Mouse (Mus musculus) layer of hippocampus, postnatal 14 days (tissue): Measurements from ENCODE around the gene Lpin1. TPM values are rescaled to one million over a fixed set of nuclear protein-coding genes. Genes with fewer than 3 reads are reported as not detected.
A peak's percentile ranks its signal among the peaks of the same experiment; 100 is the strongest.

Experiments
- DNase-seq, 2 experiments: peaks; one replicate each; pipeline ENCODE4 v3.0.0; 2021 to 2022; ENCODE audit warnings: low spot score in 2 of 2, mixed read lengths in 1 of 2
- total RNA-seq, 2 experiments: library from RNA; stranded (reverse); gene quantifications; 2 replicates each; pipeline ENCODE4 v1.2.3; 2021

The Lpin1 gene
- total RNA-seq, 2 experiments from 2014 or later, result 21.4 to 23.1 TPM

GRCm38 (mm10) chr12:16531956-16532859 lies 78.6 kb downstream of the Lpin1 start:
- peak; percentile 25 to 57 for DNase-seq

DNA sequence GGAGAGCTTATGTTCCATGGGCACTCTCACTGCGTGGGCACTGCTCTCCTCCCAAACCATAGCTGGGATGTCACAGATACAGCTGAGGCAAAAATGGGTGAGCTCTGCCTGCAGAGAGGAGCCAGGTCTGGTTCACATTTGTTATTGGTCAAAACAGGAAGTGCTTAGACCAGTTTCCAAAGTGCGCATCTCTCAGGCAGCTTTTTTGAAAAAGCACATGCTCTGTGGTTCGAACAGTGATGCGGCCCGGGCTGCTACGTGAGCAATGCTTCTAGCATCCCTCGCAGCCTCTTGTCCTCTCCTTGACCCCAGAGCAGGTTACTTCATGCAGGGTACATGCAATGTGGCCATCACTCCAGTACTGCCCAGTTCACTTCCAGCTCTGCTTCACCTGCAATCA lies 82.1 kb downstream of the Lpin1 start:
- no peak for DNase-seq

DNA sequence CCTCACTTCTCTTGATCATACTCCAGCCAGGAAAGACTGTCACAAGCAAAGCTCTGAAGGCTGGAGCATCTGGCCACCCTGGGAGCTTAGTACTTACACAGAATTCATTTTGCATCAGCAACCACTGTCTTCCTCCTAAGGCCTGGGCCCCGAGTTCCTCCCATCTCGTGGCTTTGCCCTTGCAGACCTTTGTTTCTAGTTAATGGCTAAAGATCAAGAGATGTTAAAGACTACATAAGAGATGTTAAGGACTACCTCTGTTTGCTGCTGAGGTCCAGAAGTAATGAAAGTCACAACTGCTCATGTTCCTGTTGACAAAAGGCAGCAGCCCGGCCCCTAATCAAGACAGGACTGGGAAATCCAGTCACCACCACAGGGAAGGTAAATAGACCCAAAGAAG lies 82.8 kb downstream of the Lpin1 start:
- DNase-seq, result no peak

GRCm38 (mm10) chr12:16526862-16527261 lies 83.9 kb downstream of the Lpin1 start:
- no peak for DNase-seq

- DNase-seq, result no peak
These were observed 84.6 kb downstream of the Lpin1 start for GRCm38 (mm10) chr12:16526134-16526533.

DNA sequence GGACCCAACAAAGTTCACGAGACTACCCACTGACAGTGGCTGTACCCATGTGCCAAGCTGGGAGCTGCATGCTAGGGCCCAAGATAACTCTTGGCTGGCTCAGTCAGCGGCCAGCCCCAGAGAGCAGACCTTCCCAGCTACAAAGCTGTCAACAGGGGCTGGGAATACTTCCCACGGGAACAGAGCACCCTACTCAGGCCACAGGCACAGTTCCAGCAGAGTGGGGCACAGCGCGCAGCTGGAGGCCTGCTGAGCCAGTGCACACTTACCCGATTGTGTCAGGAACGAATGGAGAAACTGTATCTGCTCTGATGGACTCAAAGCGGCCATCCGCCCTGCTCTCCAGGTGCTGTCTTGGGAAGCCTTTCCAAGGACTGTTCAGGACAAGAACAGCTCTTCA lies 95.6 kb downstream of the Lpin1 start:
- DNase-seq, result peak; percentile 64 to 65

DNA sequence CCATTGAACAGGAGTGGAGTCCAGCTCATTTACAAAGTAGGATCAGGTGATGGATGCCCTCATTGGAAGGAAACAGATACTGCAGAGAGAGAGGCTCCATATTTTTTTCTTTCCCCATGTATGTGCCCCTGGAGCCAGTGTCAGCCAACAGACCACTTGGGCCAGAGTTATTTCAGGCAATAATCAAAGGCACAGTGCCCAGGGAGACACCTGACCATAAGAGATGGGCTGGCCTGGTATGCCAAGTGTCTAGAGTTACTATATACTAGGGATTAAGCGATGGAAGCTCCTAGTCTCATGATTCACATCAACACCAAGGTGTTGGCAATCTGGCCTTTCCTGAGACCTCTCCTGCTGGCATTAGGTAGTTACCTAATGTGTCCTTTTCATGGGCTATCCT lies 97.8 kb downstream of the Lpin1 start:
- DNase-seq, result no peak

GRCm38 (mm10) chr12:16509122-16509752 lies 101.5 kb downstream of the Lpin1 start:
- DNase-seq, result peak; percentile 45 to 74

- no peak for DNase-seq
These were observed 103.7 kb downstream of the Lpin1 start for GRCm38 (mm10) chr12:16506796-16507790.

DNA sequence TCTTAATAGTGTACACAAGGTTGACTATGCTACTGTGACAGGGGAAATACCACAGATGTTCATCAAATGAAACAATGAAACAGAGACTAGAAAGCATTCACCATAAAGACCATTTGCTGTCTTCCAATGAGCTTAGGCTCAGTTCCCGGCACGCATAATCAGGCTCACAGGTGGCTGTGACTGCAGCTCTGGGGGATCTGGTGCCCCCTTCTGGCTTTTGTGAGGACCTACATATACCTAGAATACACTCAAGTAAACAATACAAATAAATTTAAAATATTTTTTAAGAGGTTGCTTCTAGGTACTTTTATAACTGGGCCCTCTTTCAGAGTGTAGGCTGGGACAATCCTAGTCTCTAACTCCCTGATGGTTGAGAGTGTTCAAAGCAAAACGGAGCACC lies 106.5 kb downstream of the Lpin1 start:
- no peak for DNase-seq

DNA sequence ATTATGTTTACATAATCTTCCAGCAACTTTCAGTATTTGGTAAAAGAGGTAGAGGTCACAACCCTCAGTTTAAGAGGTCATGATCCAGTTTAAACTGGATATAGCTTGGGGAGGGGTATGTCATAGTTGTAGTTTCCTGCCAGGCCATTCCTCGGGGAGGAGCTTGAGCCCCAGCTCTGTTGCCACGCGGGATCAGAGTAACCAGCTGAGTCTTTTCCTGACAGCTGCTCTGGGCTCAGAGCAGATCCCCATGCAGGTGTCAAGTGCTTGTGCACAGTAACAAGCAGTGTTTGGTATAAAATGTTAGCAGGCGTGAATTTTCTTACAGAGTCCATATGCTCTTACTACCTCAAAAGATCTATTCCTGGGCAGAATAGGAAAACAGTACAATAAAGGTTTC lies 112.8 kb downstream of the Lpin1 start:
- no peak for DNase-seq

DNA sequence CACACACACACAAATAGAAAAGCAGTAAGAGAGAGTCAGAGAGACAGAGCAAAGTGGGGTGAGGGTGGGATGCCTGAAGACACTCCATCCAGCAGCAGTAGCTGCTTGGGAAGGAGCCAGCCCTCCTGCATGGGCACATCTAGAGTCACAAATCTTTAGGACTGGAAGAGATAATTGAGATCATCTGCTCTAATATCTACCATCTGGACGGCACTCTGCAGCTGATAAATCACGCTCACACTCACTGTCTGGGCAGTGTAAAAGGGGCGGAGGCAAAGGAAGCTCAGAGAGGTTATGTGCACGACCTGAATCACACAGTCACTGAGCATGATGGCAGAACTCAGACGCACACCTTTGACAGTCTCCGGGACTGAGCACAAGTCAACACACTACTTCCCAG lies 118.1 kb downstream of the Lpin1 start:
- no peak for DNase-seq

DNA sequence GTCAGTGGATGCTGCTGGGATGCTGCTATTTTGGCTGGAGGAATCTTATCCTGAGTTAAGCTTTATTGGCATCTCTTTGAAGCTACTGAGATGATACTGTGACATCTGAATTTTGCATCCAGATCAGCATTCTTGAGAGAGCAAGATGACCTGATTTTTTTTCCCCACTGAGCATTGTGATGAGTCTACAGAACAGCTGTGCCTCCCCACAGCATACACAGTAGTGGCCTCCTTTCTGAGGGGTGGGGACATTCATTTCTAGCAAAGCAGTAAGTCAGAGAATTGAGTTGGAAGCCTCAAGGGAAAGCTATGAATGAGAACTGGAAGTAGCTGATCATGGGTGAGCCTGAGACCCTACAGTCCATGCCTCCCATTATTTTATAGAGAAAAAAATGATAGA lies 121.9 kb downstream of the Lpin1 start:
- DNase-seq, result no peak

GRCm38 (mm10) chr12:16487453-16487852 lies 123.3 kb downstream of the Lpin1 start:
- DNase-seq, result no peak

Other genes starting within 250 kb of the Lpin1 start
- 100 to 1,000 TPM; 205 to 223 TPM for gene Ntsr2, start 42.4 kb upstream of the Lpin1 start, total RNA-seq
- gene Greb1, start 189.9 kb upstream of the Lpin1 start, total RNA-seq, result 1 to 10 TPM in 1 of 2 experiments, under 1 TPM in 1; 0.62 to 1.1 TPM
- gene E2f6, start 200.0 kb upstream of the Lpin1 start, total RNA-seq, result 10 to 100 TPM; 22.6 to 27.3 TPM